Mouse (Mus musculus): ENCODE results near the gene Gm5934.
"Not testable (repeated sequence)": the region's sequence is repeated elsewhere in the genome, so short reads cannot be mapped to it uniquely, and the experiment has no call there.

Gm5934 gene

GRCm38 (mm10) chrX:24500660-24501059 lies at the start of gene Gm5934:
Gm5934 (minus strand) TSS chrX:24500760.
- DNase-seq (ENCODE audit: low read depth): not testable (repeated sequence)
